Mouse (Mus musculus) stomach, embryonic 14.5 days (tissue): Measurements from ENCODE around the gene Nsmce1. TPM values are rescaled to one million over a fixed set of nuclear protein-coding genes. Genes with fewer than 3 reads are reported as not detected.

Source experiments
- ATAC-seq: fragments of 200-750 bp; cut with Nextera tagmentation; 2 replicates; pipeline ENCODE4 v1.8.0; 2017; ENCODE audit warnings: low read depth, moderate TSS enrichment; ENCODE audit not compliant: insufficient number of reproducible peaks, insufficient read depth, low FRiP score
- H3K27ac ChIP-seq: fragments of 300-500 bp; sonication (generic); 2 replicates; pipeline ENCODE4 v1.5.1; 2014; ENCODE audit warnings: mild to moderate bottlenecking, low read length, moderate library complexity, mixed read lengths
- H3K27me3 ChIP-seq: fragments of 300-500 bp; sonication (generic); 2 replicates; pipeline ENCODE4 v1.6.1; 2014; ENCODE audit warnings: low read length, control low read depth, mixed read lengths; ENCODE audit not compliant: control insufficient read depth, insufficient read depth
- H3K36me3 ChIP-seq: fragments of 300-500 bp; sonication (generic); 2 replicates; pipeline ENCODE4 v1.6.1; 2014; ENCODE audit warnings: mild to moderate bottlenecking, control low read depth, low read length, moderate library complexity, mixed read lengths; ENCODE audit not compliant: control insufficient read depth, insufficient read depth
- H3K4me1 ChIP-seq: fragments of 300-500 bp; sonication (generic); 2 replicates; pipeline ENCODE4 v1.6.1; 2014; ENCODE audit warnings: low read length, control low read depth, mixed read lengths; ENCODE audit not compliant: control insufficient read depth, insufficient read depth
- H3K4me2 ChIP-seq: fragments of 300-500 bp; sonication (generic); replicated peaks from 2 replicates; pipeline ENCODE4 v1.6.1; 2014; ENCODE audit warnings: low read depth, low read length, control low read depth
- H3K4me3 ChIP-seq: fragments of 300-500 bp; sonication (generic); 2 replicates; pipeline ENCODE4 v1.5.1; 2014; ENCODE audit warnings: low read depth, low read length, control low read depth
- H3K9ac ChIP-seq: fragments of 300-500 bp; sonication (generic); replicated peaks from 2 replicates; pipeline ENCODE4 v1.6.1; 2014; ENCODE audit warnings: low read depth, mild to moderate bottlenecking, control low read depth, low read length, moderate library complexity, mixed read lengths
- H3K9me3 ChIP-seq: fragments of 300-500 bp; sonication (generic); 2 replicates; pipeline ENCODE4 v1.6.1; 2016; ENCODE audit warnings: low read depth, low read length, control low read depth; ENCODE audit not compliant: control insufficient read depth
- WGBS: fragments of 180-500 bp; shearing (Covaris S2); extraction: QIAGEN DNeasy Blood & Tissue Kit; methylation state at CpG from one replicate; pipeline ENCODE4 v1.1.7; 2014; 5-methylcytosine and 5-hydroxymethylcytosine counted together
- polyA plus RNA-seq: library from polyadenylated mRNA; unstranded; fragments of >200 nt; fragmentation: Nextera tagmentation; extraction: Ambion mirVana; gene quantifications from 2 replicates; pipeline ENCODE4 v1.2.1, GENCODE M21; 2014

Gene Nsmce1
- polyA plus RNA-seq, 1 experiment from 2014 or later, result 140 TPM

GRCm38 (mm10) chr7:125471991-125472741 lies 19.2 kb downstream of the Nsmce1 start:
- WGBS, result 32% methylated on average over 13 of the region's 13 CpGs
- H3K9me3 ChIP-seq, result no peaks in the 10 kb centered on the region
- H3K4me3 ChIP-seq, result no peak overlapping the region
- H3K4me2 ChIP-seq, result peak overlapping the region; percentile 17; the same call in 1 of the 2 replicates
- ATAC-seq, result peak; percentile 73; the same call in 1 of the 2 replicates
- H3K9ac ChIP-seq, result no peak overlapping the region
- H3K27me3 ChIP-seq, result no peaks in the 10 kb centered on the region
- H3K4me1 ChIP-seq, result peaks cover 15% of the 10 kb centered on the region
- peaks cover 32% of the 10 kb centered on the region for H3K36me3 ChIP-seq
- H3K27ac ChIP-seq, result peak overlapping the region; percentile 77

- no peak overlapping the region for H3K27ac ChIP-seq
- H3K4me1 ChIP-seq, result peaks cover 11% of the 10 kb centered on the region; the same call in 1 of the 2 replicates
- no peak overlapping the region for H3K4me3 ChIP-seq
- H3K9me3 ChIP-seq, result no peaks in the 10 kb centered on the region
- ATAC-seq, result no peak
- H3K27me3 ChIP-seq, result no peaks in the 10 kb centered on the region
- 86% methylated on average over 4 of the region's 4 CpGs for WGBS
- H3K4me2 ChIP-seq, result no peak overlapping the region
- H3K9ac ChIP-seq, result no peak overlapping the region
- H3K36me3 ChIP-seq, result peaks cover 38% of the 10 kb centered on the region
These were observed 20.5 kb downstream of the Nsmce1 start for GRCm38 (mm10) chr7:125470901-125471300.

- Histone ChIP-seq H3K4me2 (no peak overlapping the region), H3K27me3 (no peaks in the 10 kb centered on the region), H3K9ac (no peak overlapping the region), H3K27ac (no peak overlapping the region), H3K36me3 (peaks cover 42% of the 10 kb centered on the region), H3K4me3 (no peak overlapping the region), H3K4me1 (peaks cover 8% of the 10 kb centered on the region; the same call in 1 of the 2 replicates), H3K9me3 (no peaks in the 10 kb centered on the region)
- 0 out of 2 replicates have a peak, but pooled peaks have one; percentile 25 for ATAC-seq
- WGBS, result 31% methylated on average over 5 of the region's 5 CpGs
These were observed 21.5 kb downstream of the Nsmce1 start for GRCm38 (mm10) chr7:125469937-125470336.

- no peaks in the 10 kb centered on the region for H3K27me3 ChIP-seq
- H3K4me1 ChIP-seq, result no peaks in the 10 kb centered on the region
- H3K36me3 ChIP-seq, result peaks cover 13% of the 10 kb centered on the region
- no peaks in the 10 kb centered on the region for H3K9me3 ChIP-seq
- no peak overlapping the region for H3K4me2 ChIP-seq
- no peak overlapping the region for H3K27ac ChIP-seq
- no peak for ATAC-seq
- H3K4me3 ChIP-seq, result no peak overlapping the region
- WGBS, result 58% methylated on average over 2 of the region's 2 CpGs
- H3K9ac ChIP-seq, result no peak overlapping the region
These were observed 29.2 kb downstream of the Nsmce1 start for GRCm38 (mm10) chr7:125462200-125462599.

GRCm38 (mm10) chr7:125453671-125454070 lies 37.7 kb downstream of the Nsmce1 start:
- no peaks in the 10 kb centered on the region for H3K9me3 ChIP-seq
- H3K4me3 ChIP-seq, result no peak overlapping the region
- no peak overlapping the region for H3K9ac ChIP-seq
- peaks cover 6% of the 10 kb centered on the region for H3K36me3 ChIP-seq
- H3K4me1 ChIP-seq, result no peaks in the 10 kb centered on the region
- no peak for ATAC-seq
- WGBS, result 92% methylated on average over 4 of the region's 4 CpGs
- no peaks in the 10 kb centered on the region for H3K27me3 ChIP-seq
- H3K27ac ChIP-seq, result no peak overlapping the region
- no peak overlapping the region for H3K4me2 ChIP-seq

GRCm38 (mm10) chr7:125451078-125451477 lies 40.3 kb downstream of the Nsmce1 start:
- Histone ChIP-seq H3K27me3 (no peaks in the 10 kb centered on the region), H3K9ac (no peak overlapping the region), H3K4me3 (no peak overlapping the region), H3K4me2 (no peak overlapping the region), H3K9me3 (no peaks in the 10 kb centered on the region), H3K36me3 (no peaks in the 10 kb centered on the region; the same call in 1 of the 2 replicates), H3K4me1 (no peaks in the 10 kb centered on the region), H3K27ac (no peak overlapping the region)
- WGBS, result 78% methylated on average over 2 of the region's 2 CpGs
- ATAC-seq, result no peak

- H3K36me3 ChIP-seq, result no peaks in the 10 kb centered on the region
- ATAC-seq, result no peak
- no peak overlapping the region for H3K4me2 ChIP-seq
- H3K9ac ChIP-seq, result no peak overlapping the region
- H3K9me3 ChIP-seq, result no peaks in the 10 kb centered on the region
- no peak overlapping the region for H3K4me3 ChIP-seq
- peaks cover under 1% of the 10 kb centered on the region; the same call in 1 of the 2 replicates for H3K4me1 ChIP-seq
- no peaks in the 10 kb centered on the region for H3K27me3 ChIP-seq
- no peak overlapping the region for H3K27ac ChIP-seq
- WGBS, result 83% methylated on average over 1 of the region's 1 CpGs
These were observed 40.7 kb downstream of the Nsmce1 start for GRCm38 (mm10) chr7:125450678-125451077.

GRCm38 (mm10) chr7:125444464-125445401 lies 46.7 kb downstream of the Nsmce1 start, which contains the start of gene Kdm8:
TSS of gene Kdm8 (plus strand) at chr7:125444676.
- H3K4me2 ChIP-seq, result peak within 1 kb of the TSS; percentile 73
- H3K9me3 ChIP-seq, result no peaks in the 10 kb centered on the region
- H3K9ac ChIP-seq, result peak within 1 kb of the TSS; percentile 41; the same call in 1 of the 2 replicates
- H3K27me3 ChIP-seq, result no peaks in the 10 kb centered on the region
- peak; percentile 97 for ATAC-seq
- peak within 1 kb of the TSS; percentile 48 for H3K4me3 ChIP-seq
- 2% methylated on average over 61 of the region's 61 CpGs for WGBS
- H3K27ac ChIP-seq, result peak within 1 kb of the TSS; percentile 92
- H3K36me3 ChIP-seq, result no peaks in the 10 kb centered on the region
- H3K4me1 ChIP-seq, result peaks cover 4% of the 10 kb centered on the region; the same call in 1 of the 2 replicates
